Mouse (Mus musculus): ENCODE data around the gene Senp2.
A peak's percentile ranks its signal among the peaks of the same experiment; 100 is the strongest.
"Not testable (repeated sequence)": the region's sequence is repeated elsewhere in the genome, so short reads cannot be mapped to it uniquely, and the experiment has no call there.

Gene Senp2

DNA sequence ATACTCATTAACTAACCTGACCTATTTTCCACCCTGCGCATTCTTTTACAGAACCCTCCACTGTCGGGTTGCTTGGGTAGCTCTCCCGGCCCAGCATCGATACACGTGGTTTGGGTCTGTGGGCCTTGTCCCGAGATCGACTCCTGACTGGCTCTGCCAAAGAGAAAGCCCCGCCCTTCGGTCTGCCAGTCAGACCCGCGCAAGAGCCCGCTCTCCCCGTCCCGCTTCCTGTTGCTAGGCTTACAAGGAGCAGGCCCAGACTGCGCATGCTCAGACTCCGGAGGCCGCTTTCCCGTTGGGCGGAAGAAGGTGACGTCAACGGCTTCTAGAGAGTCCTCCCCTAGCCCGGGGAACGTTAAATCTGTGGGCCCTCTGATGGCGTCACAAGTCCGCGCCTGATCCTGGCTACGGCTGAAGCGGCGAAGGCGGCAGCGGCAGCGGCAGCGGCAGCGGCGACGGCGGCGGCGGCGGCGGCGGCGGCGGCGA, at the start of gene Senp2:
Senp2 (plus strand) TSS at position 386 of the 486 bp plus-strand sequence.
- DNase-seq (ENCODE audit: low spot score): peak; percentile 100

DNA sequence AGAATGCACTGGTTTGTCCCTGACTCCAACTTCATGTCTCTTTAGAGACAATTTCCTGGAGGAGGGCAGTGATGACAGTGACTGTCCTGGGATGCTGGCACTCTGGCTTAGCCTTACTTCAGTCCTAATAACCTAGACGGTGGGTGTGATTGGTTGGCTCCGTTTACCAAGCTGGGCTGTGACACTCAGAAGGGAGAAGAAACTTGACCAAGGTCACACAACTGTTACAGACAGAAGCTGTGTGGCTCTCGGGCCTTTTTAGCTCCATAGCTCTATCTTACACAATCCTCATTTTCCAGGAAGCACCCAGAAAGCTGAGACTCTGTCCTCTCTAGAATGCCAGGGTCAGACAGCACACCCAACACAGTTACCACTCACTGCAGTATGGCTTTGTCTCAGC, 43.7 kb upstream of the Senp2 start:
- DNase-seq (ENCODE audit: low spot score): no peak

DNA sequence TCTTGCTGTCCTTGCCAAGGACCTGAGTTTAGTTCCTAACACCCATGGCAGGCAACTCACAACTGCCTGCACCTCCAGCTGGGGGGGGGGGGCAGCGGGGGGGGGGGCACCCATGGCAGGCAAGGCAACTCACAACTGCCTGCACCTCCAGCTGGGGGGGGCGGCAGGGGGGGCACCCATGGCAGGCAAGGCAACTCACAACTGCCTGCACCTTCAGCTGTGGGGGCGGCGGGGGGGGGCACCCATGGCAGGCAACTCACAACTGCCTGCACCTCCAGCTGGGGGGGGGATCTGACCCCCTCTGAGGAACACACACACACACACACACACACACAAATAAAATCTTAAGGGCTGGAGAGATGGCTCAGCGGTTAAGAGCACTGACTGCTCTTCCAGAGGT, 39.4 kb upstream of the Senp2 start:
- DNase-seq (ENCODE audit: low spot score): no peak

DNA sequence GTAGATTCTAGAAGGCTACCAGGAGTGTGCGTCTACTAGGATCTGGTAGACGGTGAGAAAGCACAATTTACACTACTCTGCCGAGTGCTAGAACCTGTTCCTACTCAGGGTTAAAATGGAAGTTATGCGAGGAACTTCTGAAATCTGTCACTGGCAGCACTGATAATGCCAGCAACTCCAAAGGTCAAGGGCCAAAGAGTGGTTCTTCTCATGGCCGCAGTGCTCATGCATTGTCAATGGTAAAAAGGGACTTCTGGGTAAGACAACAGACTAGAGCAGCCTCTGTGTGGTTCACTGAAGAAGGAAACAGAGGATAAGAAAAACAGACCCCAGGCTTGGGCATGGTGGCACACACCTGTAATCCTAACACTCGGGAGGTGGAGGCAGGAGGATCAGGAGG, 38.7 kb upstream of the Senp2 start:
- no peak for DNase-seq (ENCODE audit: low spot score)

DNA sequence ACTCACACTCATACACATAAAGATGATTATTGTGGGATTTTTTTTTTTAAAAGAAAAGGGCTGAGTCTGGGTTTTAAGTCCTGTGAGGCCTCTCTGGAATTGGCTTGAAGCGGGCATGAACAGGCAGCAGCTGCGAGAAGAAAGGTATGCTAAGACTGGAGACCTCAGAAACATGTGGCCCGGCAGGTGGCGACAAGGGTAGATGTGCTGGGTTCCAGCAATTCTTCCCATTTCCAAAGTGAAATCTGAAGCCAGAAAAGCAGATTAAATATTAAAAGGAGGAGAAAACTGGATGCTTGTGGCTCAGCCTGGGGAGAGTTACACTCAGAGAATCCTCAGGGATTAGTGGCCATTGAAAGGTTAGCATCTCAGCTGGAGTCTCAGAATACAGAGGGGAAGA, 37.8 kb upstream of the Senp2 start:
- no peak for DNase-seq (ENCODE audit: low spot score)

DNA sequence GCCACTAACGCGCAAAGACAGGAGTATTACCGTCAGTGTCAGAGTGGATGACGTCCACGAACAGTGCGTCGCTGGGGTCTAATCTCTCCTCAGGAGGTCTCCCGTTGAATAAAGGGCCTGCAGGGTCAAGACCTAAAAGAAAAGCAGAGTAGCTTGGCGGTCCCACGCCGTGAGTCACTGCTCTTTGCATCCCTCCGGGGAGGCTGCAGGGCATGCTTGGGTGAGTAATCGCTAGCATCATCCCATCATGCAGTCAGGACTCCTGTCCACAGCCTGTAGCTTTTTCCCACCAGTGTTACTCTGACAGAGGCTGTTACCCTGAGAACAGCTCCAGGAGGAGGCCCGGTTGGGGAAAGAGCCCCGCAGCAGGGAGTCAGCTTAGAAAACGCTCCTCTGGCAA, 33.1 kb upstream of the Senp2 start:
- DNase-seq (ENCODE audit: low spot score): no peak

DNA sequence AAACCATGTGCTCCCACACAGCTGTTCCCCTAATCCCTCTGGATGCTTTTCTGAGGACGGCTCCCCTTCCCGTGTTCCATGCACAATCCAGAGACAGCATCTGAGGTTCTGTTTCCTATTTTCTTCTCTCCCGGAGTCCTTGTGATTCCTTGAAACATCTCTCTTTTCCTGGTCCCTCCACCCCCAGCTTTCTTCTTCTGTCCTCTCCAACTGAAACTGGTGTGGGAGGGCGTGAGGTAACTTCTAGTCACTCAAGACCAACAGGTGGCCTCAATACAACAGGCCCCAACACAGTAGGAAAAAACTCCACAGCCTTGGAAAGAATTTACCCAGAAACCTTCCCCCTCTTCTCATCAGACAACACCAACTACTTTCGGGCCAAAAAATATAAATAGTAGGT, 31.9 kb upstream of the Senp2 start:
- no peak for DNase-seq (ENCODE audit: low spot score)

DNA sequence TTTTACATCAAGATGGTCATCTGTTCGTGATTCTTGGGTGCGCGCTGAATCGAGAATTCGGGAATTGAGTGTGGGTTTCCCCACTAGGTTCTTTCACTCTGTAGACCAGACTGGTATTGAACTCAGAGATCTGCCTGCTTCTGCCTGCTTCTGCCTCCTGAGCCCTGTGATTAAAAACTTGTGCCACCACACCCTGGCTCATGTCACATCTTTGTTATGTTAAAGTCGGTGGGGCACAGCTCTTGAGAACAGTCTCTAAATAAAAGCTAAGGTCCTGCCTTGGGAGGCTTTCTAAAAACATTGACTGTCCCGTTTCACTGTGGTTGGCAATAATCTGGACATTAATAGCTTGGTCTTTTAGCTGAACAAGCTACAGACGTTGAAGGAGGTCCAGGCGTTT, 26.1 kb upstream of the Senp2 start:
- DNase-seq (ENCODE audit: low spot score): no peak

DNA sequence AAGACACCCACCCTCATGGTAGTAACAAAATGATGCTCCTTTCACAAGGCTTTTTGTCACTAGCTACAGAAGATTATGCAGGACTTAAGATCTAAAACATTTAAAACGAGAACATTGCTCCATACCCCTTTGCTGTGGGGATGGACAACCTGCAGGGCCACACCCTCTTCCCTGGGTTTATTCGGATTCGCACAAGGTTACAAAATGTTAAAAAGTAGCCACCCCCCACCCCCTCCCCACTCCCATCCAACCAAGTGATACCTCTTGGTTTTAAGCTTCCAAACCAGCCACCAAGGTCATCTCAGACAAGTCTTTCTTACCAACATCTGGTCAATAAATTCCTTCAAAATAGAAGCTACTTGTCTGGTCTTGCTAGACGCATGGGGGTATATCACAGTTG, 25.7 kb upstream of the Senp2 start:
- DNase-seq (ENCODE audit: low spot score): no peak

DNA sequence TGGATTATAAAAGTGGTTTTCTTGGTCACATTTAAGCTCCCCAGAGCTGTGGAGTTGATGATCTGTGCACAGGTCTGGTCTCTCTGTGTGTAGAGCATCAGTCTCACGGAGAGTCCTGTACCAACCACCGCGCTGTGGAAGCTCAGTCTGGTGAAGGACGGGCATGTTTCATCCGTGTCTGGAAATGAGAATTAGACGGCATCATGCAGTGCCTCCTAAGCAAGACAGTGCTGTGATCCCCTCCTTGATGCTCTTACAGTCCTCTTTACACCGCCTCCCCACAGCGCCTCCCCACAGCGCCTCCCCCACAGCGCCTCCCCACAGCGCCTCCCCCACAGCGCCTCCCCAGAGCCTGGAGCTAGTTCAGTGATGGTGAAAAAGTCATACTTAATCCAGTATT, 25.2 kb upstream of the Senp2 start:
- no peak for DNase-seq (ENCODE audit: low spot score)

DNA sequence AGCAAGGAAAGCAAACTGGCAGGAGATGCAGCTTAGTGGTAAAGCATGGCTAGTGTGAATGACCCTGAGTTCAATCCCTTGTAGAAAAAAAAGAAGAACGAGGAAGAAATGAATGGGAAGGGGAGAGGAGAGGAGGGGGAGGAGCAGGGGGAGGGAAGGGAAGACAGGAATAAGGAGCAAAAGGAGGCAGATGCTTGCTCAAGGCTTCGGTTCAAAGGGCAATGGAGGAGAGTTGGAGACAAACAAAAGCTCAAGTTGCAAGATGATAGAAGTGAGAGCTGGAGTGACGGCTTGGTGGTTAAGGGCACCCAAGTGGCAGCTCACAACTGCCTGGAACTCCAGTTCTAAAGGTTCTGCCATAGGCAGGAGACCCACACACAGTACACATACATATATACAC, 23.1 kb upstream of the Senp2 start:
- DNase-seq (ENCODE audit: low spot score): no peak

DNA sequence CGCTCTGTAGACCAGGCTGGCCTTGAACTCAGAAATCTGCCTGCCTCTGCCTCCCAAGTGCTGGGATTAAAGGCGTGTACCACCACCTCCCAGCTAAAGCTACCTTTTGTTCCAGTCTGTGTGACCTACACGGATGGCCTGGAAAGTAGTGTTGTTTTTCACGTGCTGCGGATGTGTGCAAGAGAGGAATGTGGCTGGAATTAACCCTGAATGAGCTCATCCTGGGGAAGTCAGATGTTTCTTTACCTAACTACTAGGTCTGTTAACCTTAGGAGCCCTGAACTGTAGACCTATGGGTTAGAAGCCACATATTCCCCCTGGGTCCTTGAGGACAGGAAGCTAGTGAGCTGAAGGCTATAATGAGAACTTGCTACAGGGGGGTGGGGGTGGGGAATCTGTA, 21.3 kb upstream of the Senp2 start:
- DNase-seq (ENCODE audit: low spot score): no peak

DNA sequence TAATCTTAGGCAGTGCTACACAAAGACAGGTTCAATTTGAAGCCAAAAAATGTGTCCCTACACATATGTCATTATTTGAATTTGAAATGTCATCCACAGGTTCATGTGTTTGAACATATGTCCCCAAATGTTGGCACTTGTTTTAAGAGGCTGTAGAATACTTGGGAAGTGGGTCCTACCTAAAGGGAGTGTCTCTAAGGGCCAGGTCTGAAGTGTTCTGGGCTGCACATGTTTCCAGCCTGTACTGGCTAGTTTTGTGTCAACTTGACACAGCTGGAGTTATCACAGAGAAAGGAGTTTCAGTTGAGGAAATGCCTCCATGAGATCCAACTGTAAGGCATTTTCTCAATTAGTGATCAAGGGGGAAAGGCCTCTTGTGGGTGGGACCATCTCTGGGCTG, 18.4 kb upstream of the Senp2 start:
- DNase-seq (ENCODE audit: low spot score): not testable (repeated sequence)

DNA sequence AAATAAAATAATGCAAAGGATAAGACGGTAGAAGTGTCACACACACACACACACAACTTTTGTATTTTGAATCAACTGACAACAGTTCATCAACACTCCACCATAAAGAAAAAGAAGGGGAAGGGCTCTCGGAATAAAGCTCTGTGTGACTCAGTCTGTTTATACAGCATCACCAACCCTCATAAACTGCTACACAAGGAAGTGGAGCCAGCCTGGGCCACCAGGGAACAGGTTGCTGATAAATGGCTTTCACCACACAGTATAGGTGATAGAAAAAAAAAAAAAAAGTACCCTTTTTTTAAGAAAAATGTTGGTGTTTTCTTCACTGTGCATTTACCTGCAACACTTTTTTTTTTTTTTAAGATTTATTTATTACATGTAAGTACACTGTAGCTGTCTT, 17.5 kb upstream of the Senp2 start:
- DNase-seq (ENCODE audit: low spot score): no peak

DNA sequence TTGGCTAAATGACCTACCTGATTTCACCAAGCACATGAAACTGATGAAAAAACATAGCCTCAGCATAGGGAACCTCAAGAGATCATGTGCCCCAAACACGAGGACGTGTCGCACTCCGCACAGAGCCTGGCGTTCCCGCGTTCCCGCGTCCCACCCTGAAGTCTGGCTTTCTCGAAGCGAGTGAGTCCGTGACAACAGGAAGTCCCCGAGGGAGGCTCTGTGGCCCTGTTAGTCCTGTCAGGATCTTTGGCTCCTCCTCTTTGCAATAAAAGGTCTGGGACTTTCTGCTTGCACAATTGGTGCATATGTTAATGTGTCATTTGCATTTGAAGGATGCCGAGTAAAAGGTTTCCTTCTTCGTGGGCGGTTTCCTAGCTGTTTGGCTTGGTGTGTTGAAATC, 14.0 kb upstream of the Senp2 start, which contains the start of gene Liph:
Liph (minus strand) TSS at position 360 of the 400 bp plus-strand sequence.
- no peak for DNase-seq (ENCODE audit: low spot score)

DNA sequence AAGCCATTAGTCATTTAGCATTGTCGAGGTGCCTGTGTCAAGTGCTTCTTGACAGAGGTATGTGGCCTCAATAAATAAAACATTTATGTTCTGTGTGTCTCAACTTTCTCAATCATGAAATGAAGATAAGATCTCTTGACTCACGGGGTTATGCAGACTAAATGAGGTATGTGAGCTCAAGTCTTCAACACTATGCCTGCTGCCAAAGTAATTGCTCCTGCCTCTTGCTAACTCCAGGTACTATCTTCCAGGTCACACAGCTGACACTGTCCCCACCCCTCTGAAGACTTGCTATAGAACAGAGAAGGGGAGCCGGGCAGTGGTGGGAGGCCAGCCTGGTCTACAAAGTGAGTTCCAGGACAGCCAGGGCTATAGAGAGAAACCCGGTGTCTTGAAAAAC, 12.9 kb upstream of the Senp2 start:
- no peak for DNase-seq (ENCODE audit: low spot score)

DNA sequence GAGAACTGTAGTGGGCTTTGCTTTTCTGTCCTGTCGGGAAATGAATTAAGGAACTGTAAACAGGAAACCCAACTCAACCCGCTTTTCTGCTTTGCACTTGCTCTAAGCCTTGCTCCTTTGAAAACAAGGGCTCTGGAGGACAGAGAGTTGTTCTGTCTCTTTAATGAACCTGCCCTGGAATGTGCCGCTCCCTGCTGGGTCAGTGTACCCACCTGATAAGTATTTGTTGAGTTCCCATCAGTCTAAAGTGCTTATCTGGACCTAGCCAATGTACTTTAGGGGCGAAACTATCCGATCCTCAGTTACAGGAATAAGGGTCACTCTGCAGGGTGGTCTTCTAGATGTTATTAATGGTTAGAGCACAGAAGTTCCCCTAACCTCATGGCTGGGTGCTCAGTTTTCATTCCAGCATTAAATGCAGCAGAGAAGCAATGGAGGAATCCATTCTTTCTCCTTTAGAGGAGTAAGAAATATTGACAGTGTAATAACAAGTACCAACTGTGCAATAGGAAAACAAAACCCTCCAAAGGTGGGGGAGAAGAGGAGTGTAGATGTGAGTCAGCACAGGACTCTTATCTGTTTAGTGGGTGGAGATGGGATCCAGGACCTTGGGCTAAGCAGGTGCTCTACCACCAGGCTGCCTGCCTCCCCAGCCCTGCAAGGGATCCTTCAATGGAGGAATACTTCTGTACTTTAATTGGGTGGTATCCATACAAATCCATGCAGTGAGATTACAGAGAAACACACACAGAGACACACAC, 12.2 kb upstream of the Senp2 start:
- no peak for DNase-seq (ENCODE audit: low spot score)

DNA sequence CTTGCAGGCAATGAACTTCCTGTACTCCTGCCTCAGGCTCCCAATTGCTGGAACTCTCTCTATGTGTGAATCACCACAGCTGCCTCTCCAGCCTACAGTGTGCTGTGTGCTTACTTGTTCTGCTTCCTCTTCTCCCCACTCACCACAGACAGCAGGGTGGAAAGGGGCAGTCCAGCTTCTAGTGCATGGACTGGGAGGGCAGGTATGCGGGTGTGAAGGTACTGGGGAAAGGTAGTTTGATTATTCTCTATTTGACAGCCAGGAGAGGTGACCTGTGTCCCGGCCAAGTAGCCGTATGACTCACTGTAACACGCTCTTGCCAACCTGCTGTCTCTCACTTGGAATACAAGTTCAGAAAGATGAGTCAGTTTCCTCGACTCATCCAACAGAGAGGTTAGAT, 11.2 kb upstream of the Senp2 start:
- DNase-seq (ENCODE audit: low spot score): no peak

DNA sequence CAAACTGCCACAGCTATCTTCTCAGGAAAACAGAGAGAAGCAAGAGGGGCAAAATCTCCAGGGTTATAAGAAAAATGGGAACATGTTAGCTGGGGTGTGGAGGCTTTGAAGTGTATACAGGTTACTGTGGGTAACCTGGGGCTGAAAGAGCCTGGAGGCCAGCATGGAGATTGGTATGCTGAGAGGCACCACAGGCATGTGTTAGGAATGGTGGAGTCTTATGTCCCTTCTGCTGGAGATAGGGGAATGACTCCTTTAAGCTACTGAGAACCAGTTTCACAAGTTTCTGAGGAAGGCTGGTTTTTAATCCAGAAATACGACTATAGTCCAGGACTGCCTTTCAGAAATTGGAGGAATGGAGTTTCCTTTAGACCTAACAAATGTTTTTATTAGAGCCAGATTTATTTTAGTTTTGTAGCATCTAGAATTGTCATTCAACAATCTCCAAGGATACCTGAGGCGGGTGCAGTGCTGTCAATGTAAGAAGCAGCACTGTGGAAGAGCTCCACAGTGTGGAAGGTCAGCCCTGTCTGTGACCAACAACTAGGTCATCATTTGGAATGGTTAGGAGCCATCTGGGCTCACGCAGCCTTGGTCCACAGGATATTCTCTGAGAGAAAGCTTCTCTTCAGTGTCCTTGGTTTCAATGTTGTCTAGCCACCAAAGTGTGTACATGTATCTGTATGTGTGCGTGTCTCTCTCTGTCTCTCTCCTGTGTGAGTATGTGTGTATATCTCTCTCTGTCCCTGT, 9.2 kb upstream of the Senp2 start:
- no peak for DNase-seq (ENCODE audit: low spot score)

DNA sequence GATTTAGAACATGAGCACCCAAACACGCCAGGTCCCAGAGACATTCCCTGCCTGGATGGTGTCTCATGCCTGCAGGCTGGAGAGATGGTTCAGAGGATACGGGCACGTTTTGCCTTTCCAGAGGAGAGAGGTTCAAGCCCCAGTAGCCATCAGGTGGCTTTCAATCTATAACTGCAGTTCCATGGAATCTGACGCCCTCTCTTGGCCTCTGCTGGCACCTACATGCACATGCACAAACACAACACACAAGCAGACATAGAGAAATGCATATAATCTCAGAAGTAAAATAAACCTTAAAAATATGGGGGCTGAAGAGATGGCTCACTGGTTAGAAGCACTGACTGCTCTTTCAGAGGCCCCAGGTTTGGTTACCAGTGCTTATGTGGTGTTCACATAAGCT, 8.1 kb upstream of the Senp2 start:
- DNase-seq (ENCODE audit: low spot score): no peak

DNA sequence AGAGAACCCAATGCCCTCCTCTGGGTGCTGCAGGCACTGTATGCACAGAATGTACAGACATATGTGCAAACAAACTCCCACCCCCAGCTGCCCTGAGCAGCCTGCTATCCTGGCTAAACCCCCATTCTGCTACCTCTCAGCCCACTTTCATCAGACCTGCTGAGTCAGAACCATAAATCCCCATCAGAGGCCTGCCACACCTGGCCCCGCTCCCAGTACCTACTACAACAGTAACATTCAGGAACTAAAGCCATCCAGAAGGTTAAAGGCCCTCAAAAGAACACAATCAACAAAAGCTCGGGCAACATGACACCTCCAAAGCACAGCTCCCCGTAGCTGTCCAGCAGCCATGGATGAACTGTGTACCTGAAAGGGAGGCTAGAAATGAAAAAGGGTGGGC, 7.7 kb upstream of the Senp2 start:
- DNase-seq (ENCODE audit: low spot score): no peak

DNA sequence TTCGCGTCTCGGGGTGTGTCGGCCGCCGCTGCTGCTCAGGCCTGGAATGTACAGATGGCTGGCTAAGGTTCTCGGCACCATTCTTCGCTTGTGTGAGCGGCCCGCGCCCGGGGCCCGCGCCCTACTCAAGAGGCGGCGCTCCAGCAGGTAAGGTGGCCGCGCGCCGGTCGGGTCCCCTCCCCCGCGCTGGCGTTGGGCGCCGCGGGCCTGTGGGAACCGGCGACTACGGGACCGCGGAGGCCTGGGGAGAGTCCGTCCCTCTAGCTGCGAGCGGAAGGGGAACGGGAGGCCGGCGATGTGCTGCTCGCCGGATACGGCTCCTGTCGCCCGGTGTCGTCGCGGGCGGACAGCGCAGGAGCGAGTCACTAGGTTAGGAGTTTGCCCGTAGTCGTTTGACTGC, 312 bp downstream of the Senp2 start:
- no peak for DNase-seq (ENCODE audit: low spot score)

DNA sequence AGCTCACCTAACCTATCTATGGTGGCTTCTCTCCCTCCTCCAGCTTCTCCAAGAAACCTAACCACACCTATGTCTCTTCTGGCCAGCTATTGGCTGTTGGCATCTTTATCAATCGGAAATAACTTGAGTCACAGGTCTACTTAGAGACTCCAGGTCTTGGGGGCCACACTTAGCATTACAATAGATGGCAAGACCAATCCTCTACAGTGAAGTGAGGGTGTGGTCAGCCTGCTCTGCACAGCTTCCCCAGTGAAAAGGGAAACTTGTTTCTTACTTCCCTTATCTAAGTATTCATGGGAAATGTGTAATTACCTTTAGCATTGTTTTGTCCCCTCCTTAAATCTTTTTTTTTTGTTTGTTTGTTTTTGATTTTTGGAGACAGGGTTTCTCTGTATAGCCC, 6.3 kb downstream of the Senp2 start:
- DNase-seq (ENCODE audit: low spot score): no peak

DNA sequence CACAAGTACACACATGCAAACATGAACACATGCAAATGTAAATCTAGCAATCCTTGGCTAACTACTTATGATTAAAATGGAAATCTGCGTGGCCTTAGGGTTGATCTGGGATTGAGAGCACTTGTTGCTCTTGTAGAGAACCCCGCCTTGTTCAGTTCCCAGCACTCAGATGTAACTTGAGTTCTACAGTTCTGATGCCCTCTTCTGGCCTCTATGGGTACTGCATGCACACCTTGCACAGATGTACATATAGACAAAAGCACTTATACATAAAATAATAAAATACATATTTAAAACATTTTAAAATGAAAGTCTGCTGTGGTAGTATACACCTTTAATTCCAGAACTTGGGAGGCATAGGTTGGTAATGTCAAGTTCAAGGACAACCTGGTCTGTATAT, 12.8 kb downstream of the Senp2 start:
- no peak for DNase-seq (ENCODE audit: low spot score)
